Mouse (Mus musculus) monocyte, adult 2 months (primary cell): ENCODE measurements around the gene Apbb1ip.
A peak's percentile ranks its signal among the peaks of the same experiment; 100 is the strongest.

ENCODE experiments used
- DNase-seq, 2 experiments: peaks; one replicate each; pipeline ENCODE4 v3.0.0; 2022; ENCODE audit warnings: low spot score in 2 of 2, low read depth in 1 of 2

The Apbb1ip gene

DNA sequence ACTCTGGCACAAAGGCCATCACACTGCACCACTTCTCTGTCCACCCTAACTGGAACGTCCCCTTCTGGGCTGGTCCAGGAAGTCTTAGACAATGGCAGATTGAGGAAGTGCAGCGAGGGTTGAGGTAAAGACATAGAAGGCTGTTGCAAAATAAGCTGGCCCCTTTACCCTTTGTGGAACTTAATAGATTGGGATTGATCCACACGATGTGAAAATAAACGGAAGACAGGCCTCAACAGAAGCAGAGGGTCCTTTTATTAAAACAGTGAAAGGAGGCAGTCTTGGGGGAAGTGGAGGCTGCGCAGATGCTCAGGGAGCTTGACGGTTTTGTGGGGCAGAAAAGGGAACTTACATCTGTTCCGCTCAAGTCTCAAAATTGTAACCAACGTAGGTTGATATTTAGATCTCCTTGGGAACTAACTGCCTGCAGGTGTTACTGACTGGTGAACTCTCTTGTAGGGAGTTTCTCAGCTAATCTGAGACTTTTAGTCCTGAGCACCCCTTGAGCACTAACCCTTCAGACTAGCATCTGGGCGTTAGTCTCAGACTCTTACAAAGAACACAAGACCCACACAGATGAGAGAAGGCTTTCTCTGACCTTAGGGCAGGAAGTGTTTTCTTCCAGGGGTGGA lies at the start of gene Apbb1ip:
TSS of gene Apbb1ip (plus strand) at position 546 of the 632 bp plus-strand sequence.
- DNase-seq, result peak; percentile 65 to 69

DNA sequence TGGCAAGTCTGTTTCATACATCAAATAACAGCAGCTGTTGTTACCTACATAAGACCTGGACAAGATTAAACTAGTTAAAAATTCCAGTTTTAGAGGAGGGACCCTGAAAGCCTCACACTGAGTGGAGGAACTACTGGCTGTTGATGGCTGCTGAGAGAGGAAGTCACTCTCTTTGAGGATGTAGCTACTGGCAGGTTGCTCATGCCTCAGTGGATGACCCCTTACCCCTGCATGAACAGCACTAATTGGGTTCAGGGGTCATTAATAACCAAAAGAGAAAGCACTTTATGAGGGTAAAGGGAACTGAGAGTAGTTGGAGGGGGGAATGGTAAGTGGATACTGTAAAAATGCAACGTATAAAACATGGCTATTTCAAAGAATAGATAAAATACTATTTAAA lies 46.8 kb upstream of the Apbb1ip start:
- DNase-seq, result no peak

DNA sequence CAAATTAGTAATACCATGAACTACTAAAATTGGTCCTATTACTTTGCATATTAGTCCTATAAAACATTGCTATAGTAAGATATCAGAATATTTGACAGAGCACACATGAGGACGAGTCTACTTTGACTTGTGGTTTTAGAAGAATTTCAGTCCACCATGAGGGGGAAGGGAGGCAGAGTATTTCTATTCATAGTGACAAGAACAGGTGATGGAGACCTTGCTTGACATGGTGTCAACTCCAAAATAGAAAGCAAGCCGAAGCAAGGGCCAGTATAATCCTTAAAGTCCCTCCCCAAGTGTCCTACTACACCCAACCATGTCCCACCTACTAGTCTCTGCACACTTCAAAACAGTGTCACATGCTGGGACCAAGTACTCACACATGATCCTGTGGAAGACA lies 37.8 kb upstream of the Apbb1ip start:
- no peak for DNase-seq

DNA sequence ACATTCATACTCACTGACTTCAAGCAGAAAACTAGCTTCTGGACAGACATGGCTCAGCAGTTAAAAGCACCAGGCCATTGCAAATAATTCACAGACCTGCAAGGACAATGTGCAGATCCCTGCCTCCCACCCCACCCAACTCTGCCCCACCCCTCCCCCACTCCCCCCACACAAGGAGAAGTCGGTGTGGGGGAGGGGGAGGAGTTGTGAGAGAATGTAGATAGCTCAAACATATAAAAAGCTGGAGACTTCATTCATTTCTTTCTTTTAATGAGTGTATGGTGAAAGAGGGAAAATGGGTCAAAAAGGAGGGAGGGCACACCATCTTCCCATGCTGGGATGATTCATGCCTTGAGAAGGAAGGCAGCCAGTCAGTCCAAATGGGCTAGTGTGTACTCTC lies 34.5 kb upstream of the Apbb1ip start:
- no peak for DNase-seq

DNA sequence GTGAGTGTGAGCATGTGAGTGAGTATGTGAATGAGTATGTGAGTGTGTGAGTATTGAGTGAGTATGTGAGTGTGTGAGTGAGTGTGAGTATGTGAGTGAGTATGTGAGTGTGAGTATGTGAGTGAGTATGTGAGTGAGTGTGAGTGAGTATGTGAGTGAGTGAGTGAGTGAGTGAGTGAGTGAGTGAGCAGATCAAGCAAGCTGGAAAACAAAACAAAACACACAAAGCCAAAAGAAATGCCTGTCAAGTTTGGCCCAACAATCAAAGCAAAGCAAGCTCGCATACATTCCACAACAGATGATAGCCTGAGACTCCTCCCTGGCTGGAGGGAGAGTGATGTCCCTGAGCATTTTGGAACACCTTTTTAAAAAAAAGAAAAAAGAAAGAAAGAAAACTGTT lies 33.5 kb upstream of the Apbb1ip start:
- no peak for DNase-seq

DNA sequence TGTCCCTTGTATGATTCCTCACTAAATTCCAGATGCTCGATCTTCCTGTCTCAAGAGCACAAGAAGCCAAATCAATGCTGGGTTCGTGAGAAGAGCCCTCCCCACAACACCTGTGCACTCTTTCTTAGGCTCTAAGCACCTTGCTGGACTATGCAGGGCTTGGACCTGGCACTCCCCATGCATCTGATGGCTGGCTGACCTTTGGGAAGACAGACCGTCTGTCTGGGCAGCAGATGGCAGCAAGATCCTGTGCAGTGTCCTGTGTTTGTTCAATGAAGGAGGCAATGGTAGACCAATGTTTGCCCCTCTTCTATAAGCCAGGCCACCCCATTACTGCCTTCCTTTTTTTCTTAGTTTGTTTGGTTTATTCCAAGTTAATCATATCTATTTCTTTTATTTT lies 32.7 kb upstream of the Apbb1ip start:
- DNase-seq, result no peak

DNA sequence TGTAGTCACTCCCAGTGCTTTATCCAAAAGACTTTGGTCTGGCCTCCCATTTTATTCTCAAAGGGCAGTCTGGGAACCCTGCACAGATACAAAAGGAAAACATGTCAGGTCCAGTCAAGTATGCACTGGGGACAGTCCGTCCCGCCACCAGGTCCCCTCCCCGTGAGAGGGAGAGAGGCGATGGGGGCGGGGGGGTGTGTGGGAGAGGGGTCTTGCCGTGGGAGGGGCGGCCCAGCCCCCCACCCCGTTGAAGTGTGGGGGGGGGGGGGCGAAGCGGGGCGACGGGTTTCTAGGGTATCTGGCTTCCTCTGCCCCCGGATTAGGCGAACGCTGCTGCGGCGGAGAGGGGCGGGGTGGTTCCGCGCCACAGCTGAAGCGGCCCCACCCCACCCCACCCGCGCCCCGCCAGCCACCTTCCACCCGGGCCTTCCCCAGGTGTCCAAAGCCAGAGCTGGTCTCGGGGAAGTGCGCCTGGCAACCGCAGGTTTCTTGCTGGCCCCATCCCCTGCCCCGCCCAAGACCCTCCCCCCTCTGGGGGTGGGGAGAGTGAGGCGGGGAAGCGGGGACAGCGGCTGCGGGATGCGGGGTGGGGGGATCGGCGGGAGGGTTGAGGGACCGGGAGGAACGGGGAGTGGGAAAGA lies 29.7 kb upstream of the Apbb1ip start:
- DNase-seq, result no peak

DNA sequence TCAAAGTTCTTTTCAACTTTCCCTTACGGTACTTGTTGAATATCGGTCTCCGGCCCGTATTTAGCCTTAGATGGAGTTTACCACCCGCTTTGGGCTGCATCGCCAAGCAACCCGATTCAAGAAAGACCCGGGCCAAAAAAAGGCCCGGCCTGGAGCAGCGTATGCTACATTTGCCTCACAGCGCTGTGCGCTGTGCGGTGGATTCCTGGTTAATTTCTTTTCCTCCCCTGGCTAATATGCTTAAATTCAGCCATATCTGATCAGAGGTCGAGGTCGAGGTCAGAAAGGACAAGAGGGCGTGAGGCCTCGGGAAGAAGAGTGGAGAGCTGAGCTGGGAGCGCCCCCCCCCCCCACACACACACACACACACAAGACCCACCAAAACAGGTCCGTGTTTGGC lies 29.0 kb upstream of the Apbb1ip start:
- DNase-seq, result no peak

DNA sequence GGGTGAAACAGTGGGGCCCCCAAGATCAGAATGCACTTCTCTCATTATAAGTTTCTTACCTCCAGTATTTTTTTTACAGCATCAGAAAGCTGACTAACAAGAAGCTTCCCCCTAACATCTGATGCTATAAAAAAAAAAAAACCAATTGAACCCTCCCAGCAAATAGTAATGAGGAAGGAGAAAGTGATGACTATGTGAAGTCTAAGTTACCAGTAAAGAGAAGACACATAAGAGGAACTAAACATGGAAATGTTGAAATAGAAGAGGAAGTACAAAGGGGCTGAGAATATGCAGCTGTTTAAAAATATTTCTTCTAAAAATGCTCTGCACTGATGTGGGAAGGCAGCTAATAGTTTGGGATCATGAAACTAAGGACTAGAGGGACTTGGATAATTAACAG lies 27.1 kb upstream of the Apbb1ip start:
- DNase-seq, result no peak

DNA sequence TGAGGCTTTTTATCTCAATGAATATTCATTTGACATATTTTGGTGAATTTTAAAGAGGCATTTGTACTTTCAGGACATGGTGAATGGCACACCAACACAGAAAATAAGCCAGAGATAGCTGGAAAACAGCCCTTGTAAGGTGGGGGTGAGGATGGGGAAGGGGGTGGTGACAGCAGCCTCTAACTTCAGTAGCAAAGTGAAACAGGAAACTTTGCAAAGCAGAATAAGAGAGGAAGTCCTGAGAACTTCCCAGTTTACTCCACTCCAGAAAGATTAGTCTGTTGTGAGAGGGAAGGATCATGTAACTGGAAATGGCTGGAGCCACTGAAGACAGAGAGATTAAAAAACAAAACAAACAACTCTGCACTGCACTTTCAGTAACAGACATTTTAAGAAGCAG lies 26.0 kb upstream of the Apbb1ip start:
- DNase-seq, result no peak

DNA sequence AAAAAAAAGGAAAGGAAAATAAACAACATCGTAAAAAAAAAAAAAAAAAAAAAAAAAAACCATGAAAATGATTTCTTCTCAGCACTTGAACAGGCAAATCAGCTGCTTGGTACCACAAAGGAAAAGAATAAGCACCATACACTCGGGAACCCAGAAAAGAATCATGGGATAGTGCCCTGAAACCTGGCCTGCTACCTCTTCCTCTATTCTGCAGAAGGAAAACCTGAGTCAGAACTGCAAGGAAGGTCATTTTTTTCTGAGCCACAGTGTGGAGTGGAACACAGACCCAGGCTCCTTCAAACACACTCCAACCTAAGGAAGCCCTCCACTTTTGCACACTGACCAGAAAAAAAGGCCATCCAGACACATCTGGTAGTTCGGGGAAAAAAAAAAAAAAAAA lies 24.1 kb upstream of the Apbb1ip start:
- DNase-seq, result no peak

DNA sequence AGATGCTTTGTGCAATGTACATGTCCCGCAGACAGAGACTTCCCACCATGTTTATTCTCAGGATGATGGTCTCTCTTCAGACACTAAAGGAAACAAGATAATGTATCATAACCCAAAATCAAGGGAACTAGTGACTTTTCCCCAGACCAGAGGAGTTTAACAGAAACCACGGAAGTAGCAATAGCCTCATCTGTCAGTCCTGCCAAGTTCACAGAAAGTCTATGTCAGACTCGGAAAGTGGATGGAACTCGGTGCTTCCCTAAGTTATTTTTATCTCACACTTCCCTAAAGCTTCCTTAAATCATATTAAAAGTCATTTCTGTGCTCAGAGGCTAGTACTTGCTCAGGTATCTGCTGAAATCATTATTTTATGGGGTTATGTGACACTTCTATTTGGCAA lies 21.4 kb upstream of the Apbb1ip start:
- no peak for DNase-seq

DNA sequence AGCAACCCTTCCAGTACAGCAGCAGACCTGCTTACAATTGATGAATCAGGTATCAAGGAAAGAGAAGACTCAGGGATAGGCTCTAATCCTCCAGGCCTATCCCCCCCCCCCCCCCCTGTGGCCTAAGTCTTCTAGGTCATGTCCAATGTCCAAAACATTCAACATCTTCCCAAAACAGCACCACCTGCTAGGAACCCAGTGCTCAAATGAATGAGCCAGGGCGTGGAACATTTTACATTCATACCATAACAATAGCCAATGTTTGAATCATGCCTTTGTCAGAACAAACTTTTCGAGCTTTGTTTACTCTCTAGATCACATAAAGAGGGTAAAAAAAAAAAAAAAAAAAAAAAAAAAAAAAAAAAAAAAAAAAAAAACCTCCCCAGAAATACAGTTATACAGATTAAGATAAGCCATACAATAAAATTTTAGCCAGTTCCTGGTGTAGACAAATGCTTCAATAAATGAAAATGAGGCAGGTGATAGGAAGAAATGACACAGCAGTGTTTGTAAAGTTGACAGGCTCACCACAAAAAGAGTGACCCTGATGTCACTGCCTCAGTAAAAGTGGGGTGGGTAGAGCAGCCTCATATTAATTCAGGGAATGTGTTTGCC lies 20.3 kb upstream of the Apbb1ip start:
- no peak for DNase-seq

DNA sequence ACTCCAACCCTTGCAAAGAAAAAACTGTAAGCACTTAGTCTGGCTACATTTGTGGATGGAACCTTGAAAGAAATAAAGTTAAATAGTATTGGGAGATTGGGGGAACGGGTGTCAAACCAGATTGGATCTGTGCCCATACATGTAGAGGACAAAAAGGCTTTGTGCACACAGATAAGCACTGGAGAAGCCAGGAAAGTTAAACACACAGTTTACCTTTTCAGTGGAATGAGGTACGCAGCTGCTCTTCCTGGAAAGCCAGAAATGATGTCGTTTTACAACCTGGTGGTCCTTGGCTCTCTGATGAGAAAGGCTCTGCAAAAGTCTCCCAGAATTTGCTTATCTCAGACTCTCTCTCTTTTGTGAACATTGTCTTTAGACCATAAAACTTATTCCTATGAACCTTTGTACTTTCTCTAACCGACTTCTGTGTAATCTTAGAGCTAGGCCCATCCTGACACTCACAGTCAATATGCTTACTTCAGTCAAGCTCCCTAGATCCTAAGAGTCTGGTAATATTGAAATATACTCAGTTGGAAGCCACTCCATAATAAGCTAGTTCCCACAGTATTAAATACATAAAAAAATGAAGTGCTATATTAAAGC lies 19.6 kb upstream of the Apbb1ip start:
- no peak for DNase-seq

DNA sequence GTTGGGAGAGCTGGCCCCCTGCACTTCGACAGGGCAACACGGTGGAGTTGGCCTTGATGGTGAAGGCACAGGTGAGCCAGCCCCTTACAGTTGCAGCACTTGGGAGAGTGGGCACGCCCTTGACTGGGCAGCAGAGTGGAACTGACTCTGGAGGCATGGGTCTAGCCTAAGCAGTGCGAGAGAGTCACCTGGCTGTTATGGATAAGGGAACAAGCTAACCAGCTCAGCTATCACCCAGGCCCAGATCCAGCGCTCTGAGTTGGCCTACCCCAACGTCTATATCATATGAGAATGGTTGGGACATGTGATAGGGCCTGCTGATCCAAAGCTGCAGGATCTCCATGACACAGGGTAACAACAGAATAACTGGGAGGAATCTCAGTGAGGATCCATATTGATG lies 18.3 kb upstream of the Apbb1ip start:
- DNase-seq, result no peak

DNA sequence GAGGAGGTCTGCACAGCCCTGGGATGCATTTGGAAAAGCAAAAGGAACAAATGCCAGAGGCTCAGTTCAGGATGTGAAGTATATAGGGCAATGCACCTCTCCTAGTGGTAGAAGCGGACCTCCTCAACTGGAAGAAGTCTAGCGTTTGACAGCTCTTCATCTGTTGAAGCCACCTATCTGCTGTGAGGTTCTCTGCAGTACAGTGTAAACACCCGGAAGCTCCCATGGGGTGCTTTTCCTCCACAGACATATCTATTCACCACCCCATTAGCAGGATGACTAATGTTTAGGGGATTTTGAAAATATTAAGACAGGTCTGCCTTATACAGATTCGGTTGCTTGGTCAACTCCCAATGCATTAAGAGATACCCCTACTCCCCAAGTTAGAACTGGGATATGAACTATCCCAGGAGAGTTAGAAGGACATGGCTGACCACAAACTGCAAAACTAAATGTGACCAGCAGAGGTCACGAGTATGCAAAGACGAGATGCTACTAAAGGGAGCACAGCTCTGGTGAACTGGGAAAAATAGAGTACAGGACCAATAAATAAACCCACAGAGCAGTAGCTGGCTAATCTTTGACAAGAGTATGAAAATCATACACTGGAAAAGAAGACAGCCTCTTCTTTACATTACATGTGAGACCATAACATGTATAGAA lies 15.5 kb upstream of the Apbb1ip start:
- DNase-seq, result no peak

DNA sequence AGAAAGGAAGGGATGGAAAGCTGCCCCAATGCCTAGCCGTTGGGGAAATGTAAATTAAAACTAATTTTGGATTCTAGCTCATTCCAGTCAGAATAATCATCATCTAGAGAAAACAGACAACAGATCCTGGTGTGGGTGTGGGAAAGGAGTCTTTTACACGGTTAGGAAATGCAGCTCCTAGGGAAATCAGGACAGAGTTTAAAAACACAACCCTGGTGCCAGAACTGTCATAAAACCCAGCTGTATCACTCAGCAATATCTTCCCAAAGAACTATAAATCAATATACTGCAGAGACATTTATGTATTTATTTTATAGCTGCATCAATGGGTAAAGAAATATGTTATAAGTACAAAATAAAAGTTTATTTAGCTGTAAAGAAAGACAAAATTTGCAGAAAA lies 13.4 kb upstream of the Apbb1ip start:
- DNase-seq, result no peak

DNA sequence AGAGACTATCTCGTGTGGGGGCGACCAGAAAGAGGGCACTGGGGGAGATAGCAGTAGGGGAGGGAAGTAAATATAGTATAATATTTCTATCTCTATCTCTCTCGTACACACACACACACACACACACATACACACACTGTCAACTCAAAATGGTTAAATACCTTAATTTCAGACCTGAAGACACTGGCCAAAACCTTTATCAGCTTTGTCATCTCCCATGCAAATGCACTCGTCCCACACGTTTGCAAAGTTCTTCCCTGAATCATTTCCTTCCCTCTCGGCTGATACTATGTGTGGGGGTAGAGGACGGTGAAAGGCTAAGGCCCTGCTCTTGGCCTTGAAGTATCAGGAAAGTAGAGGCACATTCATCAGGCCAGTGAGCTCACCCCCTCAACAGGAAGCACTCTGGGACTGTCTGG lies 12.8 kb upstream of the Apbb1ip start:
- DNase-seq, result no peak

DNA sequence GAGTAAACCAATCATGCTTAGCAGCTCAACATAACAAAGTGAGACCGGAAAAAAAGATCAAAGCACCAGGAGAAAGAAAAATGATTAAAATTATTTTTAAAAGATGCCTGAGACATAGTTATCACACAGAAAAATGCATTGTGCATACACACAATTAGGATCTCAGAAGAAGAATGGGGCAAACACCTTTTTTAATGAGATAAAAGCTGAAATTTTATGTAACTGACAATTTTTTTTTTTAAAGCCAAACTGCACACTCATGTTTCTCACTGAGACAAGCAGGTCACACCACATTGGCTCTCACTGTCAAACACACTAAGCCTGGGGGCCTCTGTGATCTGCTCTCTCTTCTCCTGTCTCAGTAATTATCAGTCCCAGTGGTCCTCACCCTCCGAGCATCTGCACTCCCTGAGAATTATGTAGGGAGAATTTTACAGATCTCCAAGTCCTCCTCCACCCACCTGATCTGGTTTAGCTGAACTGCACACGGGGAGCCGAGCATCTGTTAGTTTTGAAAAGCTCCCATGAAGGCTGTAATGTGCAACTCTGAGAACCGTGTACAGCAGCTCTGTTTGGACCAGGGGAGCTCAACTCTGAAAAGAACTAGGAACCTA lies 9.0 kb upstream of the Apbb1ip start:
- no peak for DNase-seq

DNA sequence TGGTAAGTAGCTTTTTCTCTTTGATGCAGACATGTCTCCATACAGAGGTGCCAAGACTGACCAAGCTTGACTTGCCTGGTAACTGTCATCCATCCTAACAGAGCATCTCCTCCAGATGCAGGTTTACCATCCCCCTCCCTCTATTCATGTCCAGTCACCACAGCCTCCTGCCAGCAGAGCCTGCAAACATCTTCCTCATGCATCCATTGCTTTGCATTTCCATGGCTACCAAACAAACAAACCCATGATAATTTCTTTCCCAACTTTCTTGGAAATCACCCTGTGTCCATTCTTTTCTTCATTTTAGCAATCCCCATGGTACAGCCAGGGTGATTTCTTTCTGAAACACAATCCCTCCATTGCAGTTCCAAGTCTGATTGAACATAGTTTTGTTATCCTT lies 2.6 kb upstream of the Apbb1ip start:
- no peak for DNase-seq

DNA sequence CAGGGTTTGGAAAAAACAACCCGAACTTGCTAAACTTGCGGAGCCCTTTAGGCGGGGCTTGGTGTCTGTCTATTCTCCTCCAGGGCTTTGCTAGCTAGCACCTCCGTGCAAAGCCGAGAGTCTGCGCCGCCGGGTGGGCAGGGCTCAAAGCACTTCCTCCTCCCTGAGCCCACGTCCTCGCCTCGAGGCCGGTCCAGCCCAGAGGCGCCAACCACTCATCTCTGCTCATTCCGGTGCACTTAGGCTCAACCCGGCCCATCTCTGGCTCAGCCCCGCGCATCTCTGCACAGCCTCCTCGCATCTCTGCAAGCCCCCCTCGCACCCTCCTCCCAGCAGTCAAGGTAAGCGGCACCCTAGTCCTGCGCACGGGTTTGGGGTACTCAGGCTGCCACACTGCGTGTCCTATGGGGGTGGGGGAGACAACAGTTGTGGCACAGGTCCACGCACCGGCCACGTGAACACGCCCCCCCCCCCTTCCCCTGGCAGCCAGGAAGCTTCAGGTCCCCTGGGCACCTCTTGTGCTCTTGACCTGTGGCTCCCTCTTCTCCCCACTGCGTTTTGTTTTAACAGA lies 372 bp downstream of the Apbb1ip start:
- peak; percentile 69 to 87 for DNase-seq
